Mouse (Mus musculus): ENCODE data around the gene Gm21987.
A peak's percentile ranks its signal among the peaks of the same experiment; 100 is the strongest.
"Not testable (repeated sequence)": the region's sequence is repeated elsewhere in the genome, so short reads cannot be mapped to it uniquely, and the experiment has no call there.

Gm21987 gene

GRCm38 (mm10) chr16:38346529-38347325, at the start of gene Gm21987, which contains the start of gene Cox17:
Gene Gm21987 (plus strand): TSS chr16:38347040.
Gene Cox17 (plus strand): TSS chr16:38346991.
- peak; percentile 85 for DNase-seq (ENCODE audit: extremely low spot score)

GRCm38 (mm10) chr16:38298410-38298809, 48.4 kb upstream of the Gm21987 start:
- DNase-seq (ENCODE audit: extremely low spot score), result no peak

- no peak for DNase-seq (ENCODE audit: extremely low spot score)
These were observed 44.5 kb upstream of the Gm21987 start for GRCm38 (mm10) chr16:38302367-38302766.

- no peak for DNase-seq (ENCODE audit: extremely low spot score)
These were observed 42.2 kb upstream of the Gm21987 start for GRCm38 (mm10) chr16:38304460-38305194.

- DNase-seq (ENCODE audit: extremely low spot score), result peak; percentile 40
These were observed 40.1 kb upstream of the Gm21987 start for GRCm38 (mm10) chr16:38306571-38307220.

GRCm38 (mm10) chr16:38307221-38307605, 39.6 kb upstream of the Gm21987 start:
- no peak for DNase-seq (ENCODE audit: extremely low spot score)

- no peak for DNase-seq (ENCODE audit: extremely low spot score)
These were observed 39.2 kb upstream of the Gm21987 start for GRCm38 (mm10) chr16:38307651-38308050.

- no peak for DNase-seq (ENCODE audit: extremely low spot score)
These were observed 38.6 kb upstream of the Gm21987 start for GRCm38 (mm10) chr16:38308195-38308594.

- DNase-seq (ENCODE audit: extremely low spot score), result no peak
These were observed 28.3 kb upstream of the Gm21987 start for GRCm38 (mm10) chr16:38318492-38318891.

- no peak for DNase-seq (ENCODE audit: extremely low spot score)
These were observed 27.8 kb upstream of the Gm21987 start for GRCm38 (mm10) chr16:38319087-38319486.

- DNase-seq (ENCODE audit: extremely low spot score), result peak; percentile 55
These were observed 25.3 kb upstream of the Gm21987 start for GRCm38 (mm10) chr16:38321452-38321935.

- DNase-seq (ENCODE audit: extremely low spot score), result no peak
These were observed 22.5 kb upstream of the Gm21987 start for GRCm38 (mm10) chr16:38324311-38324710.

- DNase-seq (ENCODE audit: extremely low spot score), result no peak
These were observed 20.0 kb upstream of the Gm21987 start for GRCm38 (mm10) chr16:38326778-38327397.

GRCm38 (mm10) chr16:38329340-38329739, 17.5 kb upstream of the Gm21987 start:
- no peak for DNase-seq (ENCODE audit: extremely low spot score)

GRCm38 (mm10) chr16:38334431-38334830, 12.4 kb upstream of the Gm21987 start:
- no peak for DNase-seq (ENCODE audit: extremely low spot score)

- not testable (repeated sequence) for DNase-seq (ENCODE audit: extremely low spot score)
These were observed 8.8 kb upstream of the Gm21987 start for GRCm38 (mm10) chr16:38338077-38338476.

GRCm38 (mm10) chr16:38341396-38342324, 5.2 kb upstream of the Gm21987 start, which contains the start of gene Maats1:
Gene Maats1 (minus strand): TSS chr16:38342143.
- DNase-seq (ENCODE audit: extremely low spot score), result peak; percentile 92

GRCm38 (mm10) chr16:38344941-38345725, 1.7 kb upstream of the Gm21987 start:
- peak; percentile 59 for DNase-seq (ENCODE audit: extremely low spot score)

- no peak for DNase-seq (ENCODE audit: extremely low spot score)
These were observed 748 bp downstream of the Gm21987 start for GRCm38 (mm10) chr16:38347588-38347987.

Measured in embryo, embryonic 9.5 days (tissue).